Mouse (Mus musculus) lung, adult 18-20 months (tissue): ENCODE results near the gene Sipa1l3.

Source experiments
- DNase-seq, 2 experiments: peaks; one replicate each; pipeline ENCODE4 v3.0.0; 2022; ENCODE audit warnings: mixed read lengths in 2 of 2

Gene Sipa1l3

DNA sequence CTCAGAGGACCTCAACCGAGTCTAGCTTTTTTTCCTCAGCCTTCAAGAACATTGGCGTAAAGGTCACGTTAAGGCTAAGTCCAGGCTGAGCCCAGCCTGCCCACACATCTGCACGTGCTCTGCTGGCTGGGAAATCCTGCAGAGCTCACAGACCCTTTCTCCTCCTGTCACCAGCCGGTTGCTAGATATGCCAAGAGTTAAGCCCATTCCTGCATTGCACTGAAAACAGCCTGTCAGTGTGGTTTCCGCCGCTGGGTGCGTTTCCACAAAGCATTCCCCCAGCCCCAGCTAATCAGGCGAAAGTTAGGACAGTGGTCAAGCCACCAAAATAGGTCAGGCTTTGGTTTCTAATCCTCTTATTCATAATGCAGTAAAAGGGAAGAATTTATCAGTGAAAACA lies 77.3 kb downstream of the Sipa1l3 start:
- DNase-seq: no peak

DNA sequence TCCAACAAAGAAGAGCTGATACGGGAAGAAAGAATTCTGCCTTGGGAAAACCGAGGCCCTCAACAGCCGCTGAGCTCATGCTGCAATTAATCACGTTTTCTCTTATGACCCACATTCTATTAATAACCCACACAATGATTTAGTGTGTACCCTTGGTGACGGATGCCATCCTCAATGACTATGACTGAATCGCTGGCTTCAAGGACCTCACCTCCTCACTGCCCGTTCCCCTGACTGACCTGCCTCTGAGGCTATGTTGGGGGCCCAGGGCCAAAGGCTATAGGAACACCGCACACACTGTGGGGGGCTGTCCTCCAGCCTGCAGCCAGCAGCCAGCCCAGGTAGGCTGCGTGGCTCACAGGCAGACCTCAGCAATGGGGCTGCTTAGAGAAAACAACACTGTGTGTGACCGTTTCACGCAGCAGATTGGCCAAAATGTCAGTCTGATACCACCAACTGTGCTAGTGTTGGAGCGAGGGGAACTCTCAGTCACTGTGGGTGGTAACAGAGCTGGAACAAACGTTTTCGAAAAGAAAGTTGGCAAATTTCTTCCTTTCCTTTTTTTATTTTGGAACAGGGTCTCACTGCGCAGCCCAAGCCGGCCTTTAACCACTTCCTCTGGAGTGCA lies 79.7 kb downstream of the Sipa1l3 start:
- DNase-seq: no peak

DNA sequence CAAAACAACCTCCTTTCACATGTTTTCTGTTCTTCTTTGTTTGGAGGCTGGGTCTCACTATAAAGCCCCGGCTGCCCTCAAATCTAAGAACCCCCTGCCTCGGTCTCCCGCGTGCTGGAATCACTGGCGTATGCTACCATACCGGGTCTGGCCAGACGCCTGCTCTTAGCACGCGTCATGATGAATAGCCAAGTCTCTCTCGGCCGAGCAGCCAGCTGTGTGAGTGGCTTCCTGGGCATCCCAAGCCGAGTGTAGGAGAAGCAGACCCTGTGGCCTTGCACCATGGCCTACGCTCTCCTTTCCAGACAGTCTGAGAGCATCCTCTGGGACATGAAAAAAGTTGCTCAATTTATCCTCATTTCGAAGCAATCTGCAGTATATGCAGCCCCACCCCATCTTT lies 80.2 kb downstream of the Sipa1l3 start:
- DNase-seq: no peak

DNA sequence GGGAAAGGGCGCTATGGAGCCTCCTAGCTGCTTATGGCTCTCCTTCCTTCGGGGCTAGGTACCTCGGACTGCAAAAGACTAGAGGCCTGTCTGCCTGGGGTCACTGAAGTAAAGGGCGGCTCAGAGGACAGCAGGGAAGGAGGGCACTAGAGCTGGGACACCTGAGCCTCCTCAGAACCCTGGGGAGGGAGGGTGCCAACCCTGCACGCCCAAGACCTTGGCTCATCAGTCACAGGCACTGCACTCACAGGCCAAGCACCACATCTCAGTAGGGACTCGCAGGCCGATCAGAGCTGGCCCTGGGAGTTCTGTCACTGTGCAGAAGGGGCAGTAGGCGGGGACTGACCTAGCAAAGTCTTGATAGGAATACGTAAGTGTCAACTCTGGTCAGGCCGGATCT lies 81.4 kb downstream of the Sipa1l3 start:
- no peak for DNase-seq

DNA sequence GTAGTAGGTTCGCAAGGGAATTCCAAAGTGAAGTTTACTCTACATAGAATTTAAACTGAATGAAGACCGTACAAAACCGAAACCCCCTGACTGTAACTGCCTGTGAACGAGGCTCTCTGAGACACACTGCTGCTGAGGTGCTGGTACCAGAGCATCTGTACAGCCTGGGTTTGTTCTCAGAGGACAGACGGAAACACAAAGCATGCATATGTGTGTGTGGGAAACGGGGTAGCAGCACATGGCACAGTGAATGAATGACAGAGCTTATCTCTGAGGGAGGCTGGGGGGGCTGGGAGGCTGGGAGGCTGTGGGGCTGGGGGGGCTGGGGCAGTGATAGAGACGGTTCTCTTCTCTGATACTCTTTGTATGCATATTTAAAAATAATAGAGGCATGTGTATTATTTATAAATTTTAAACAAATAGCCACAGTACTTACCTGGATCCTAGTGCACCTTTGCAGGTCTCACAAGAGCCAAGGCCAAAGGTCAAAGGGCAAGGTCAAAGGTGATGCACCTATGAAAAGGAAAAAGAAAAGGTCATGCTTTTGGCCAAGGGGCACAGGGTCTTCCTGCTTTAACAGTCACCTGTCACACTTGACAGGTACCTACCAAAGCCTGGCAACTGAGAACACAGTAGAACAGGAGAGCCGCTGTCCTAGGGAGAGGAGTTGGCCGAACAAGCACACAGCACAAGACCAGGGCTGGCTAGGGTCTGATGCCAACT lies 84.0 kb downstream of the Sipa1l3 start:
- DNase-seq: no peak

DNA sequence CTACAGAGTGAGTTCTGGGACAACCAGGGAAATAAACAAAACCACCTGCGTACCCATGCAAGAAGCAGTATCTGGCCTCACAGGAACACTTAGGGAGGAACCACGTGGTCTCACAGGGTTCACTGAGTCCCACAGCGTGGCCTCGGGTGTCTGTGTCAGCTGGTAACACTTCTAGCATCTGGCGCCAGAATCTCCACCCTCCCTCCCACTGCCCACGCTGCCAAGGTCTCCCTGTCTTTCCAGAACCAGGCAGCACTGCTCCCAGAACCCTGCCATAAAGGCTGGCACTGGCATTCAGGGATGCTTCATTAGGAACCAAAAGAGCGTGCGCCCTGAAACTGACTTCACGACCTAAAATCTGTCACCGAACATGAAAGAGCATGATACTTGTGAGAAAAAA lies 84.7 kb downstream of the Sipa1l3 start:
- DNase-seq: no peak

DNA sequence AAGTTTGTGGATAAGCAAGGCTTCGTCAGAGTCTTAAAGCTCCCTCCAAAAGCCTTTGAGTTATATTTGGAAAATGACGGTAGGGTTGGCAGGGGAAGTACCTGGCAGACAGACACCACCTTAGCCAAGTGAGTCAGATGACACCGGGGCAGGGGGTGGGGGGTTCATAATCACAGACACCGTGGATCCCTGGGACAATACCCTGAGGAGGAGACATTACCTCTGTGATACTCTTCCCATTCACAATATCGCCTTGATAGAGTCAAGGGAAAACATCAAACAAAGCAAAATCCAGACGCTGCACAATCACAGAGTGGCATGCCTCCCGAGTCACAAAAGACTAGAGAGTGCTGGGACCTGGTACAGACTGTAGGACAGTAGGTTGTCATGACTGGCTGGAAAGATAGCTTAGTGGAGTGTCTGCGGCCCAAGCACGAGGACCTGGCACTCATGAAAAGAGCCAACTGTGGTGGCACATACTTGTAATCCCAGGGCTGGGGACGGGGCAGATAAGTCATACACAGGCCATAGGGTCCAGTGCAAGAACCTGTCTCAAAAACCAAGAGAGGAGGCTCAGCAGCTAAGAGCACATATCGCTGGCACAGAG lies 85.4 kb downstream of the Sipa1l3 start:
- DNase-seq: no peak

DNA sequence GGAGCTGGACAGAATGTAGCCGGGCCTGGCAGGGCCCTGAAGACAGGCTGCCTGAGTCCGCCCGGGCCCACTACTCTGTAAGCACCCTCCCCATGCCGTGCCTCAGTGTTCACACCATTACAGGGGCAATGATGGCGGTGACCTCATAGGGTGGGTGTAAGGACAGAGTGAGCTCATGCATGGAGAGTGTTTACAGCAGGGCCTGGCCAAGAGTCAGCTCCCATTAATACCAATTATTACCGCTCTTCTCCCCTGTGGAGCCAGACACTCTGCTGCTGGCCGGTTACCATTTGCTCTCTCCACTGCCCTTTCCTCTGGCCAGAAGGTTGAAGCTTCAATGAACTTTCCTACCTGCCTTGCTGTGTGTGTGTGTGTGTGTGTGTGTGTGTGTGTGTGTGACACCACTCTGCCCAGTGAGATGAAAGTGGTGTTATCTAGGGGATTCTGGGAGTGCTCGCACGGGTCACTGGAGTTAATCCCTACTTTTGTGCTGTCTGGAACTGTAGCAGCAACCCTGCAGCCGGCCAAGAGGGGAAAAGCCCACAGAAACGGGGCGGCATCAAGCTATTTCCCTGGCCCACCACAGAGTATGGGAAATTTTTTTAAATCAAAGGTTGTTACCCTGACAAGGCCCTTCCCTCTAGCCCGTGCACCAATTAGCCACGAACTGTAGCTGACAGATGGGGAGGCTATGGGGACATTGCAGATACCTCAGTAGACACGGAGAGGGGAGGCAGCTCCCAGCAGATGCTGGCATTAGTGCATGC lies 86.1 kb downstream of the Sipa1l3 start:
- no peak for DNase-seq

DNA sequence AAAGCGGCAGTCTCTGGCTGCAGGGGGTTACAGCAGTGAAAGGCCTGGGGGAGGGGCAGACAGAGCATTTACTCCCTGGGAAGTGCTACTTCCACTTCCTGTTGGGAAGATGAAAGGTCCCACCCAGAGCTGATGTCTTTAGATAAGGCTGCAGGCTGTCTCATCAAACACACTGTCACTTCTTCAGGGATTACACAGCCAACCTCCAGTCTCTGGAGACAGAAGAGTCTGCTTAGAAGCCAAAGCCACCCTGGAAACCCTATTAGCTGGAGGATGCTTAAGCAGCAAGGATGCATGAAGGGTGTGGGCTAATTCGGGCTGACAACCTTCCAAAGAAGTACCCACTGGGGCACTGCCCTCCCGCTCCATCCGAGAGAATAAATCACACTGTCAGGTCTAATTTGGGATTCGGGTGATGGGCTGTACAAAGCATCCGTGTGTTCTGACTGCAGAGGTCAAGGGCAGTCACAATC lies 87.7 kb downstream of the Sipa1l3 start:
- DNase-seq: no peak

DNA sequence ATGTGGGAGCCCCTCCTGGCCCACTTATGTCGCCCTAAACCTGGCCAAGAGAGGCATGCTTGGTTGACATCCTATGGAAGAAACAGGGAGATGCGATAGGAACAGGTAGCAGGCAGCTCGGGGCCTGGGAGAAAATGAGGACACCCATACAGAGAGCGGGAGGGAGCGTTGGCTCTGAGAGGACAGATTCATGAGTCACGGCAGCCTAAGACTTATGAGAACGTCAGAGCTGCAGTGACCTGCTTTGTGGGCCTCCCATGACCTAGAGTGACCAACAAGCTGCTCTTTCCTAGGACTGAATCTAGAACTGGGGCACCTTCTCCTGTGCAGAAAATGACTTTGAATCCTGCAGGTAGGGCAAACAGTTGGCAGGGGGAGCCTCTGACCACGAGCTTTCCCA lies 92.4 kb downstream of the Sipa1l3 start:
- DNase-seq: no peak

DNA sequence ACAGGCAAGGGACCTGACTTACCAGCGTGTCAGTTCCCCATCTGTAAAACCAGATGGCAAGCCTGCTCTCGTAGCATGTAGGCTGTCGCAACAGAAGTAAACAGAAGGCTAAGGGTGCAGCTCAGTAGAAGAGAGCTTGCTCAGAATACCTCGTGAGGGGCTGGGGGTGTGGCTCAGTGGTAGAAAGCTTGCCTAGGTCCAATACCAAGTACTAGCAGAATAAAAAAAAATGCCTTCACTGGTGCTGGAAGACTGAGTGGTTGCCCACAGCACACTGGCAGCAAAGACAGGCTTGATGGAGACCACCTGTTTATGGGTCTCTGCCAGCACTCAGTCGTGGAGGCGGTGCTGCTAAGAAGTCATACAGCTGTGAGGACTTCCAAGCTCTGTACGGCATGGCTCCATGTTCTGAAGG lies 93.0 kb downstream of the Sipa1l3 start:
- peak; percentile 76 to 84 for DNase-seq

DNA sequence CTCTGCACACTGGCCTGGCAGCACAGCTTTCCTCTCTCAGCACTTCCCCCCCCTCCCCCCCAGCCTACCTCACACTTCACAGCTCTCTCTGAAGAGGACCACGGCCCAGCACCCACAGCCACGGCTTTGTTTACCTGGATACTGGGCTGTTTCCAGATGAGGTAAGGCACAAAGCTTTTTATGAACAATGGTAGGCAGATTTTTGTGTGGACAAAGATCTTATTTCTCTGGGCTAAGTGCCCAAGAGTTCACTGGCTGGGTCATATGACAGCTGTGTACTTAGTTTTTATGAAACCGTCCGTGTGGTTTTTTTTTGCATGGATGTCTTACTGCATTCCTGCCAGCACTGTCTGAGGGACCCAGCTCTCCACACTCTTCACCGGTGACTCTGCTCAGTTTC lies 93.8 kb downstream of the Sipa1l3 start:
- peak; percentile 84 to 91 for DNase-seq

DNA sequence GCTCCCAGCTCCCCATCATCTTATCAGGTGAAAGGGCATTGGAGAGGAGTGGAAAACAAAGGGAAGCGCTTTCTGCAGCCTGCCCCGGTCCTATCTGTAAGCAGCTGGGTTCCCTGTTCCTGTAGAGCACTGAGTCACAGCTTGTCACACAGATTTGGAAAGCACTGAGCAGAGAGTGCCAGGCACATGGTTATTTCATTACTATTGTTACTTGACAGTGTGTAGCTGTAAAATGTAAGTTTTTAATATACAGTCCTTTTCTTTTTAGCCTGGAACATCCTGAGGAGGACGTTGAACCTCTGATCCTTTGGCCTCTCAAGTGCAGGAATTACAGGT lies 96.6 kb downstream of the Sipa1l3 start:
- DNase-seq: no peak

DNA sequence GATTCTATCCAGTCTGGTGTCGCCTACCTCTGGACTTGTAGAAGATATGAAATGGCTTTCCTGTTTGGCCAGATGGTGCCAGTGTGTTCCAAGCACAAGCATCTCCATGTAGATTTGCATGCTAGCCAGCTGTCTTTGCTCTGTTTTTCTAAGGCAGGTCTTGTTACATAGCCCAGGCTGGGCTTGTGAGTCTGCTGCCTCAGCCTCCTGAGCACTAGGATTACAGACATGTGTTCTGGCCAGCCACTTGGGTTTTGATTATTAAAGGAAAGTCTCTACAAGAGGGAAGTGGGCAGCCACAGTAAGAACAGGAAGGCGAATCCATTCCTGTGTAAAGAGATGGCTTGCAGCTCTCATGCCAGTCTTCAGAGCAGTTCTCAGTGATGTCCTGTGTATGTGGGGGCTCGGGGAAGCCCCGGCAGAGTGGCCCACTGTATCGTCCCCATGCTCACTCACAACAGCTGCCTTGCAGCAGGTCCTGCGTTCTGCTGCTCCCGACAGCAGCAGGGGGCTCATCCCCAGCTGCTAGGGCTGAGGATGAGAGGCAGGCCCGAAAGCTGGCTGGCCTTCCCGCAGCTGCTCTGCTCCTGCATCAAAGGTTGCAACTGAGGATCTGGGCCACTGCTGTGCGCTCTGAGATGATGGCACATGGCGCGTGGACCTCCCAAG lies 97.1 kb downstream of the Sipa1l3 start:
- no peak for DNase-seq

DNA sequence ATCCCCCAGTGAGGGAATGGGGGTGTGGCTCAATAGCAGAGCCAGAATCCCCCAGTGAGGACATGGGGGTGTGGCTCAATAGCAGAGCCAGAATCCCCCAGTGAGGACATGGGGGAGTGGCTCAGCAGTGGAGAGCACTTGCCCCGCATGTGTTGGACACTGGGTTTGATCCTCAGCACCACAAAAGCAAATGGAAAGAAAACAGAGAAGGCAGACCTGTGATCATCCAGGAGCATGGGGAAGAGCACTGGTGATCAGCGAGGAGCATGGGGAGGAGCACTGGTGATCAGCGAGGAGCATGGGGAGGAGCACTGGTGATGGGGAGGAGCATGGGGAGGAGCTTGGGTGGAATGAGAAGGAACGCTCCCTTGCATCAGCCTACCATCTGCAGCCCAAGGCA lies 98.6 kb downstream of the Sipa1l3 start:
- no peak for DNase-seq

DNA sequence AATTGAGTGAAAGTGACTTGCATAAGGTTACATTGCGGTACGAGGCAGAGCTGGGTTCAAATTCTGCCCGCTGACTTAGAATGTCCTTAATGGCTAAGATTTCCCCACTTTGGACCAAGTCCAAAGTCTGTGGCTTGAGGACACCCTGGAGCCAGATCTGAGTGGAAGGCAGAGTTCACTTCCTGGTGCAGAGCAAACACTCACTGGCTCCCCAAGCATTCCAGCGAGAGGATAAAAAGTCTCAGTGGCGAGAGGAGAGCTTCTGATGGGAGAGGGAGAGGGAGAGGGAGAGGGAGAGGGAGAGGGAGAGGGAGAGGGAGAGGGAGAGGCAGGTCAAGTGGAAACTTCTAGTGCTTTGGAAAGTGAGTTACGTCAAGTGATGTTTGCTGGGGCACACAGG lies 100.2 kb downstream of the Sipa1l3 start:
- DNase-seq: peak; percentile 83 to 89

DNA sequence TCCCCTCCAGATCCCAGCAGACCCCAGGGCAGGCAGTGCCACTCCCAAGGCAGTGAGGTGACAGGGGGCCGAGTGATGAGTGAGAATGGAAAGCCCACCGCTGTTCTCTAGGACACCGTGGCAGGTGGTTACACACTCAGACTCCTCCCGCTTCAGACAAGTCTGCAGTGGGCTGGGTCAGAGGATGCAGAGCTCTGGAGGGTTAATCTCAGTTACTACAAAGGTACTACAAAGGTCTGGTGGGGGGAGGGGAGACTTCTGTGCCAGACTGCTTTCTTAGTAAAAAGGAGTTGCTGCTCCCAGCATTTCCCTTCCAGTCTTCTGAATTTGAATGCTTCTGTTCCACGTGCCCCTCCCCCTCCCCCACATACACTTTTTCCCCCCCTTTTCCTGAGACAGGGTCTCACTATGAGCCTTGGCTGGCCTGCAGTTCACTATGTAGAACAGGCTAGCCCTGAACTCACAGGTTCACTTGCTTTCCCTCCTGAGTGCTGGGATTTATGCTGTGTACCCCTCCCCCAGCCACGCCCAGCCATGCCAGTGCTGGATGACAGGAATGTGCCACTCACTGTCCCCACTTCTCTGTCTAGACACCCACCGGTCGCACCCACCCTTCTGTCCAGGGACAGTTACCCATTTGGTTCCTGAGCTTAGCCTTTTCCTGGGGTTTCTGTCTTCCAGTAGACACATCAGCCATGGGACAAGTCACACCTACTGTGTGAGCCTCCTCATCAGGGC lies 100.9 kb downstream of the Sipa1l3 start:
- DNase-seq: no peak

DNA sequence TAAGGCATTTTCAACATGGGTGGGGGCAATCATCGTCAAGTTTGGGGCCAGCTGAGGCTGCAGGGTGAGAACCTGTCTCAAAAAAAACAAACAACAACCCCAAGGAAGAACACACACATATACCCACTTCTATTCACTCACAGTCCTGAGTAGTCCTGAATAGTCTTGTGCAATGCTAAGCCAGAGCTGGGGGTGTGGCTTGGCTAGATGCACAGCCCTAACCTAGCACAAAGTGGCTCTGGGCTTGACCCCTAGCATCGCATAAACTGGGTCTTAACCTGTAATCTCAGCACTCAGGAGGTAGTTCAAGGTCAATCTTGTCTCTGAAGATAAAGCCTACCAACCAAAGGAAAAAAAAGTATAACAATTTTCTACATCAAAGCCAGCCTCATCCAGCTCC lies 101.5 kb downstream of the Sipa1l3 start:
- peak; percentile 81 to 86 for DNase-seq

DNA sequence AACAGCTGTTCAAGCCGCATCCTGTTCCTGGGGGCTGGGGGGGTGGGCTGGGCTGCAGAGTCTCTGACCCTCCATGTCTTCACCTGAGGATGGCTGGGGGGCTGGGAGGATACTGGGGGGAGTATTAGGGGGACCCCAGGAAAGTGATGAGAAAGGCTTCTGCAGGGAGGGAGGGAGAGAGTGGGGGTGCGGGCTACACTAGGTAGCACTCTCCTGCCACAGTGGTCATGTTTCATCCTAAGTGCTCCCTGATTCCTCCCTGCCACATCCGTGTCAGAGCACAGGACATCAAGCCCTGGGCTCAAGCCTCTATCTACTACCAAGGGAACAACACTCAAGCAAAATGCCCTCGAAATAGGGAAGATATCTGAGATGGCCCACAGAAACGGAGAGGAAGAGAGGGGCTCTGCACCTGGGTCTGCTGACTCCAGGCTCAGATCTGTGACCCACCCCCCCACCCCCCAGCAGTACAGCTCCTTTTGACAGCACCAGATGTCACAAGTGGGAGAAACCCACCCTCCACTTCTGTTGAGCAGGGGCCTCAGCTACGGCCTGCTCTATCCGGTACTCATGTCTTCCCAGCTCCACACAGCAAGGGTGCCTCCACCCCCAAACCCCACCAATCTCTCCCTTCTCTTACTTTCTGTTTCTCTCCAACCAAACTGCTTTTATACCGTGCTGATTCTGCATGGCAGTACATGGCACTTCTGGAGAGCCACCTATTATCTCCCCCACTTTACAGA lies 106.4 kb downstream of the Sipa1l3 start:
- no peak for DNase-seq

DNA sequence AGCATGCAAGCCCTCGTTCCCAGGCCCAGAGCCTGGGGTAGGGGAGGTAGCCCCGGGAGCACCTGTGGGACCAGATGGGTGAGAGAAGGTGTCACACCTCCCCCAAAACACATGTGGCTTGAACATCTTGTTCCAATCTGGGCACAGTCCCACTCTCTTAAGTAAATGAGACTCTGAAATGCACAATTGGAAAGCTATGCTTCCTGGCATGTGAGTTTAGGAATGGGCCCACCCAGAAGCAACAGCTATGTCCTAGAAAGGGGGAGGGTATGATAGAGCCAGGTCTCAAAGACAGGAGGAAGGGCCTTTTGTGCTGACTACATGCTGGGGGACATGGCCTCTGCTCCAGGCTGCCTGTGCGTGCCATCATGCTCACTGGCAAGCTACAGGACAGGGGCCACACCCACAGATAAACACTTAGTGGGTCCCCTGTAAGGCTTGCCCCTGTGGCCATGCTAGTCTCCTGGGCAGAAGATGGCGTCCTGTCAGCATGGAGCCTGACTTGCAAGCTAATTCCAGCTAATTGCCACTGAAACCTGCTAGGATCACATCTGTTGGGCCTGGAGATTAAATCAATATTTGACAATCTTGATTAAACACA lies 107.1 kb downstream of the Sipa1l3 start:
- no peak for DNase-seq

DNA sequence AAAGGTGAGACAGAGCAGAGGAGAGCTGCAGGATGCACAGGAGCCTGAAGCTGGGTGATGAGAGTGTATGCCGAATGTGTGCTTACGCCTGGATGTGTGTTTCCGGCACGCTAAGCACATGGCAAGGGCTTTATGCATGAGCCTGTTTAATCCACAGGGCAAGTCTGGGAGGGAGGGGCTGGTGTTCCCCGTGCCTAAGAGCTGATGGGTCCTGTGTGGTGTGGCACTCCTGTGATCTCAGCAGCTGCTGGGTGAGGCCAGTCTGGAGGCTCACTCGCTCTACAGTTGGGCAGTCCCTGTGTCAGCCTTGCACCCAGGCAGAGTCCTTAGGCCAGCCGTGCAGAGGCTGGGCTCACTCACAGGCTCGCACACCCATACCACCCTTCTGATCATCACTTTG lies 108.0 kb downstream of the Sipa1l3 start:
- DNase-seq: no peak
